Mouse (Mus musculus): ENCODE measurements around the gene Fgfr2. TPM values are rescaled to one million over a fixed set of nuclear protein-coding genes. Genes with fewer than 3 reads are reported as not detected.

Fgfr2 gene
- polyA plus RNA-seq, 1 experiment from 2014 or later = 99.3 TPM

GRCm38 (mm10) chr7:131037083-131037482 lies 2086.1 kb downstream of the Fgfr2 start:
- no peak overlapping the region for H3K27ac ChIP-seq (replicated peaks)
- H3K9me3 ChIP-seq (replicated peaks) = no peaks in the 10 kb centered on the region
- no peak for DNase-seq (ENCODE audit: low spot score)
- no peak overlapping the region for H3K4me3 ChIP-seq
- no peaks in the 10 kb centered on the region for H3K36me3 ChIP-seq
- 92% methylated on average over 2 of the region's 2 CpGs for WGBS
- peaks cover 9% of the 10 kb centered on the region for H3K4me1 ChIP-seq
- no peaks in the 10 kb centered on the region for H3K27me3 ChIP-seq (ENCODE audit: low read depth, poor library complexity, severe bottlenecking)

- H3K4me3 ChIP-seq = no peak overlapping the region
- H3K9me3 ChIP-seq (replicated peaks) = no peaks in the 10 kb centered on the region
- no peak overlapping the region for H3K27ac ChIP-seq (replicated peaks)
- H3K4me1 ChIP-seq = peaks cover 9% of the 10 kb centered on the region
- H3K27me3 ChIP-seq (ENCODE audit: low read depth, poor library complexity, severe bottlenecking) = no peaks in the 10 kb centered on the region
- WGBS = 85% methylated on average over 3 of the region's 3 CpGs
- no peaks in the 10 kb centered on the region for H3K36me3 ChIP-seq
- DNase-seq (ENCODE audit: low spot score) = no peak
These were observed 2086.8 kb downstream of the Fgfr2 start for GRCm38 (mm10) chr7:131036396-131036795.

DNA sequence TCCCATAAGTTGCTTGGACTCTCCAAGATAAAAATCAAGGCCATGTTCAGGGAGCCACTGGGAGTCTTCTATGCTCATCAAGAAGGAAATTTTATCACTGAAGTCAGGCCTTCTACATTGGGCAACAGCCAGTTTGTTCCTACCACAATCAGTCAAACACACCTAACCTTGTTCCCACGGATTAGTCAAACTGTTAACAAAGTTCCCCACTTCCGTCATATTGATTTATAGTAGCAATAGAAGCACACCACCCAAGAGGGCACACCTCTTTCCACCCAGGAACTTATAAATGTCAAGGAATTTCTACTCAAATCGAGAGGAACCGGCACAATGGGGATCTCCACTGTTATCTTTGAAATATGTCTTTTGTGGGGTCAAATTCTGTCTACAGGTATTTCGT lies 2091.4 kb downstream of the Fgfr2 start, which contains the start of gene Dmbt1:
Gene Dmbt1 (plus strand): TSS at position 299 of the 400 bp plus-strand sequence.
- Histone ChIP-seq H3K27ac (replicated peaks) (no peak within 1 kb of the TSS), H3K36me3 (no peaks in the 10 kb centered on the region), H3K9me3 (replicated peaks) (no peaks in the 10 kb centered on the region), H3K27me3 (ENCODE audit: low read depth, poor library complexity, severe bottlenecking) (peaks cover 5% of the 10 kb centered on the region; the same call in 1 of the 2 replicates), H3K4me3 (no peak within 1 kb of the TSS), H3K4me1 (peaks cover 13% of the 10 kb centered on the region)
- no peak for DNase-seq (ENCODE audit: low spot score)
- 87% methylated on average over 5 of the region's 5 CpGs for WGBS

- DNase-seq (ENCODE audit: low spot score) = no peak
- Histone ChIP-seq H3K4me3 (no peak overlapping the region), H3K9me3 (replicated peaks) (no peaks in the 10 kb centered on the region), H3K36me3 (no peaks in the 10 kb centered on the region), H3K27ac (replicated peaks) (no peak overlapping the region), H3K27me3 (ENCODE audit: low read depth, poor library complexity, severe bottlenecking) (peaks cover 26% of the 10 kb centered on the region; the same call in 1 of the 2 replicates), H3K4me1 (peaks cover 16% of the 10 kb centered on the region)
- 81% methylated on average over 1 of the region's 1 CpGs for WGBS
These were observed 2095.6 kb downstream of the Fgfr2 start for GRCm38 (mm10) chr7:131027557-131027956.

GRCm38 (mm10) chr7:131024807-131025206 lies 2098.3 kb downstream of the Fgfr2 start:
- 76% methylated on average over 1 of the region's 1 CpGs for WGBS
- no peak overlapping the region for H3K27ac ChIP-seq (replicated peaks)
- no peak overlapping the region for H3K4me3 ChIP-seq
- H3K27me3 ChIP-seq (ENCODE audit: low read depth, poor library complexity, severe bottlenecking) = peaks cover 26% of the 10 kb centered on the region; the same call in 1 of the 2 replicates
- H3K4me1 ChIP-seq = peaks cover 16% of the 10 kb centered on the region
- H3K36me3 ChIP-seq = no peaks in the 10 kb centered on the region
- H3K9me3 ChIP-seq (replicated peaks) = no peaks in the 10 kb centered on the region
- DNase-seq (ENCODE audit: low spot score) = no peak

DNA sequence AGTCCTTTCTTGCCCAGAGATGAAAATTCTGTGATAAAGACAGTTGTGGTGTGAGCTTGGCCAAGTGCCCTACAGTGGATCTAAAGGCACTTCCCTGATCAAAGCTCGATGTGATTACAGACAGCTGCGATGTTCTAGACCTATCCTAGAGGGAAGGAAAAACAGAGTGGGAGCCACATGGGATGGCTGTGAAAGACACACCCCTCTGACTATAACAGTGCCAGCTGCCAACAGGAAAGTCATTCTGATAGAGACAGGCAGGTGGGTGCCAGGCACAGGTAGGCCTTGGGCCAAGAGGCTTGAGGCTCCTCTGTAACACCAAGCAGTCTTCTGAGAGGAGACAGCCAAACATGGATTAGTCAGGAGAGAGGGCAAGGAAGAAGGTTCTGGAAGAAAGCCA lies 2104.0 kb downstream of the Fgfr2 start:
- Histone ChIP-seq H3K9me3 (replicated peaks) (peaks cover 5% of the 10 kb centered on the region; the same call in 1 of the 2 replicates), H3K27me3 (ENCODE audit: low read depth, poor library complexity, severe bottlenecking) (0 out of 2 replicates have a peak, but pooled peaks cover 4% of the 10 kb centered on the region), H3K4me1 (no peaks in the 10 kb centered on the region), H3K4me3 (no peak overlapping the region), H3K27ac (replicated peaks) (no peak overlapping the region), H3K36me3 (no peaks in the 10 kb centered on the region)
- WGBS = 96% methylated on average over 2 of the region's 2 CpGs
- no peak for DNase-seq (ENCODE audit: low spot score)

GRCm38 (mm10) chr7:131011901-131012300 lies 2111.2 kb downstream of the Fgfr2 start:
- no peaks in the 10 kb centered on the region for H3K27me3 ChIP-seq (ENCODE audit: low read depth, poor library complexity, severe bottlenecking)
- no peak for DNase-seq (ENCODE audit: low spot score)
- no peak overlapping the region for H3K27ac ChIP-seq (replicated peaks)
- no peaks in the 10 kb centered on the region for H3K4me1 ChIP-seq
- no peaks in the 10 kb centered on the region for H3K36me3 ChIP-seq
- H3K9me3 ChIP-seq (replicated peaks) = peaks cover 11% of the 10 kb centered on the region; the same call in 1 of the 2 replicates
- WGBS = 82% methylated on average over 1 of the region's 1 CpGs
- H3K4me3 ChIP-seq = no peak overlapping the region

GRCm38 (mm10) chr7:131009178-131009577 lies 2114.0 kb downstream of the Fgfr2 start:
- DNase-seq (ENCODE audit: low spot score) = no peak
- WGBS = 88% methylated on average over 5 of the region's 5 CpGs
- H3K9me3 ChIP-seq (replicated peaks) = peaks cover 27% of the 10 kb centered on the region
- no peaks in the 10 kb centered on the region for H3K36me3 ChIP-seq
- H3K27ac ChIP-seq (replicated peaks) = no peak overlapping the region
- no peaks in the 10 kb centered on the region for H3K4me1 ChIP-seq
- H3K4me3 ChIP-seq = no peak overlapping the region
- no peaks in the 10 kb centered on the region for H3K27me3 ChIP-seq (ENCODE audit: low read depth, poor library complexity, severe bottlenecking)

GRCm38 (mm10) chr7:131007221-131007620 lies 2115.9 kb downstream of the Fgfr2 start:
- Histone ChIP-seq H3K27ac (replicated peaks) (no peak overlapping the region), H3K4me1 (no peaks in the 10 kb centered on the region), H3K9me3 (replicated peaks) (peaks cover 27% of the 10 kb centered on the region), H3K36me3 (no peaks in the 10 kb centered on the region), H3K27me3 (ENCODE audit: low read depth, poor library complexity, severe bottlenecking) (no peaks in the 10 kb centered on the region), H3K4me3 (no peak overlapping the region)
- DNase-seq (ENCODE audit: low spot score) = no peak
- WGBS = 97% methylated on average over 2 of the region's 2 CpGs

DNA sequence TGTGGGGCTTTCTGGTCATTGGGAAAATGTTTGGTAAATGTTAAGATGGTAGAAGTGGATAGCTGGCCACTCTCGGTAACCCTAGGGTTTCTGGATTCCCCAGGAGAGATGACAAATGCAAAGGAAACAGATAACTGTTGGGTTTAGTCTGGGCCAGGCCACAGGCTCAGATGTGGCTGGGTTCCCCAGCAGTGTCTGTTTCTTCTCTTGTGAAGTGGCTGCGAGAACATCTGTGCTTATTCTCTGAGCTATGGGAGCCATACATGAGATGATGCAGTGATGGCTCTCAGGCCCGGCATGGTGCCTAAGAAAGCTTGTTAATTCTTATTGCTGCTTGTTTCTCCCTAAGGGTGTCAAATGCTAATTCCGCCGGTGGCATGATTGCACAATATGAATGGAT lies 2119.1 kb downstream of the Fgfr2 start:
- no peak for DNase-seq (ENCODE audit: low spot score)
- no peaks in the 10 kb centered on the region for H3K27me3 ChIP-seq (ENCODE audit: low read depth, poor library complexity, severe bottlenecking)
- 94% methylated on average over 5 of the region's 5 CpGs for WGBS
- peaks cover 27% of the 10 kb centered on the region for H3K9me3 ChIP-seq (replicated peaks)
- H3K4me3 ChIP-seq = no peak overlapping the region
- no peak overlapping the region for H3K27ac ChIP-seq (replicated peaks)
- H3K4me1 ChIP-seq = peaks cover 5% of the 10 kb centered on the region; the same call in 1 of the 2 replicates
- H3K36me3 ChIP-seq = no peaks in the 10 kb centered on the region

- Histone ChIP-seq H3K9me3 (replicated peaks) (peaks cover 21% of the 10 kb centered on the region), H3K27me3 (ENCODE audit: low read depth, poor library complexity, severe bottlenecking) (no peaks in the 10 kb centered on the region), H3K4me1 (peaks cover 5% of the 10 kb centered on the region; the same call in 1 of the 2 replicates), H3K36me3 (no peaks in the 10 kb centered on the region), H3K27ac (replicated peaks) (no peak overlapping the region), H3K4me3 (no peak overlapping the region)
- DNase-seq (ENCODE audit: low spot score) = no peak
- 91% methylated on average over 12 of the region's 12 CpGs for WGBS
These were observed 2121.0 kb downstream of the Fgfr2 start for GRCm38 (mm10) chr7:131001976-131002726.

DNA sequence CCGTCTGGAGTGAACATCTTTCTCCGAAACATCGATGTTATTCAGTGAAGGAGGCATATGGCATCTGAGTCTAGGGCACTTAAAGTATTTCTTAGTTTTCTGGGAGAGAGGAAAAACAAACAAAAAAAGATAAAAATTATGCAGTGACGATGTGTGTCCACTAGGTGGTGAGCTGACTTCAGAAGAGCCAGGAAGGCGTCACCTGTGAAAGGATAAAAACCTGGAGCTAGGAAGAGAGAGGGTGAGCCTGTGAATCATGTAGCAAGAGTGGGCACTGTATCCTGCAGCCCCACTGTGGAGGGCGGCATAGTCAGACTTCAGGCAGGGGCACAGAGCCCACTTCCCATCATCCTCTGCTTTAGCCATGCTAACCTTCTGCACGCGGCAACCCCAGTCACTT lies 2129.2 kb downstream of the Fgfr2 start:
- no peaks in the 10 kb centered on the region for H3K4me1 ChIP-seq
- DNase-seq (ENCODE audit: low spot score) = no peak

GRCm38 (mm10) chr7:130991174-130991789 lies 2131.9 kb downstream of the Fgfr2 start:
- Histone ChIP-seq H3K27me3 (ENCODE audit: low read depth, poor library complexity, severe bottlenecking) (no peaks in the 10 kb centered on the region), H3K27ac (replicated peaks) (no peak overlapping the region), H3K36me3 (no peaks in the 10 kb centered on the region), H3K4me1 (no peaks in the 10 kb centered on the region), H3K4me3 (no peak overlapping the region), H3K9me3 (replicated peaks) (no peaks in the 10 kb centered on the region)
- no peak for DNase-seq (ENCODE audit: low spot score)
- WGBS = 90% methylated on average over 13 of the region's 13 CpGs

More for the DNA sequence above, 2129.2 kb downstream of the Fgfr2 start:
- no peaks in the 10 kb centered on the region for H3K36me3 ChIP-seq
- 51% methylated on average over 8 of the region's 8 CpGs for WGBS
- H3K4me3 ChIP-seq = no peak overlapping the region
- no peaks in the 10 kb centered on the region for H3K27me3 ChIP-seq (ENCODE audit: low read depth, poor library complexity, severe bottlenecking)
- no peaks in the 10 kb centered on the region for H3K9me3 ChIP-seq (replicated peaks)
- no peak overlapping the region for H3K27ac ChIP-seq (replicated peaks)
